Mouse (Mus musculus): ENCODE data around the gene Rhoj.

DNA sequence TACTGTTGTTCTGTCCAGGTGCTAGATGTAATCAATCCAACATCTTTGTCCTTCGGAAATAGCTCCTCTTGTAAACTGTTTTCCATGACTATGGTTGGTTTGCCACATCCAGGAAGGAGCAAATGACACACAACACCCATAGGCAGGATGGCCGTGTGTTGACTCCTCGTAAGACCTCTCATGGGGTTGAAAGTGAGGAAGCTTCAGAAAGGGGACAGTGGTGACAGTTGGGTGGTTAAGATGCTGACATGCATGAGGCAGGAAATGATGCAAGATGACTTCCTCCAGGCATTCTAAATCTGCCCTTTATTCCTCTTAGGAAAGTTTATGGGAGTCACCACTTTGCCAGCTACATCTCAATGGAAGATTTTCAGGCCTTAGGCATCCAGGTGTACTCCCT lies 31.8 kb downstream of the Rhoj start:
- no peak for TF ChIP-seq CTCF (IDR thresholded peaks at IDR 0.05; ENCODE audit: insufficient read depth, low read depth, low read length)
- TF ChIP-seq POLR2A (IDR thresholded peaks at IDR 0.05; ENCODE audit: insufficient read depth, low read depth, low read length) = no peak
